Mouse (Mus musculus) heart, postnatal 36 days (tissue): ENCODE measurements at regions not wholly inside any gene's neighbourhood (a gene's known extent, or its start where the extent isn't known, plus 50 kb on each side); places are given as distances from the start of the nearest gene placed in this dataset.

Experiments used
- DNase-seq, 2 experiments: peaks; one replicate each; pipeline ENCODE4 v3.0.0; 2021 to 2022
- intact Hi-C: fragments of 180-260 bp; cut with DNase I; formaldehyde crosslinking; loops from one replicate; pipeline ENCODE4 v1.15.1; 2025

DNA sequence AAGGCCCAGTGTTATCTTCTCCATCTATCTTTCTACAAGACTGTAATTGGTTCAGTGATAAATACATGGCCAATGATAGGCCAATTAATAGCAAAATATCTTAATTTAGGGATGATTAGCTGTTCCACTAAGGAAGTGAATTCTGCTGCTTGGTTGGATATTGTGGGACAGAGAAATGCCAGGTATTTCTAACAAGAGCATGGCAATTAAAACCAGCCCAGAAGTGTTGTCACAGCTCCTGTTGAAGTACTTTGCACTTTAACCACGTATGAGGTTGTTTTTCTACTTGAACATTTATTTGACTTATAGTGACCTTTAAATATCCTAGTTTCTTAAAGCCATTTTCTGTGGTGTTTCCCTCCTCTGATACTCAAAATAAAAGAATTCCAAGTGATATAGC lies 65.7 kb upstream of the Acsl4 start:
- intact Hi-C loops = no loop called here
- DNase-seq = no peak

DNA sequence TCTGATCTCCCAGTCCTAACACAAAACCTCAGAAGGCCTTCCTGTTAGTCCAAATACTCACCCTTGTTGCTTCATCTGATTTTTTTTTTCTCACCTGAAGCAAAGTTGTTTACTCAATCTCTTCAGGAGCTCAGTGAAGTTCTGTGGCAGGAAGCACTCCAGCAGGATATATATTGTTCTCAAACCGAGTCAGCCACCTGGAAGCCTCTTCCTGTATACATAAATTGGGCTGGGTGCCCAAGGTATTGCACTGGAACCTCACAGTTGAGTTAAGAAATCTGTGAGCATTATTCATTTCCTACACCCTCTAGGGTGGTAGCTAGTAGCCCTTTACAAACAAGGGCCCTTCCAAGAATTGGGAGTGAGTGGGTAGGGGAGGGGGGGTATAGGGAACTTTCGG lies 73.8 kb upstream of the Acsl4 start:
- DNase-seq = no peak
- intact Hi-C loops = no loop called here

DNA sequence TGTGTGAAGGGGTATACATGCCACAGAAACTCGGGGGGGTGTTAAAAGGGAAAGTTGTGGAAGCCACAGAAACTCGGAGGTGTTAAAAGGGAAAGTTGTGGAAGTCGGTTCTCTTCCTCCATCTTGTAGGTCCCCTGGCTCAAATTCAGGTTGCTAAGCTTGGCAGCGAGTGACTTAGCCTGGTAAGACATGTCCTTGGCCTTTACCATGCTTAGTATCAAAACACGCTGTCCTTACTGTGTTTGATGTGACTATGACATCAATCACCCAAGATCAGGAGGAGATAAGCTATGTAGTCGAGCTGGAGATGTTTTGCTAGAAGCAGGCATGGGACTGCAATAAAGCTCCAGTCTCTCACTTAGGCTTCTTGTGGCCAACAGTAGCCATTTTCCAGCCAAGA lies 74.4 kb upstream of the Acsl4 start:
- no peak for DNase-seq
- intact Hi-C loops = no loop called here

DNA sequence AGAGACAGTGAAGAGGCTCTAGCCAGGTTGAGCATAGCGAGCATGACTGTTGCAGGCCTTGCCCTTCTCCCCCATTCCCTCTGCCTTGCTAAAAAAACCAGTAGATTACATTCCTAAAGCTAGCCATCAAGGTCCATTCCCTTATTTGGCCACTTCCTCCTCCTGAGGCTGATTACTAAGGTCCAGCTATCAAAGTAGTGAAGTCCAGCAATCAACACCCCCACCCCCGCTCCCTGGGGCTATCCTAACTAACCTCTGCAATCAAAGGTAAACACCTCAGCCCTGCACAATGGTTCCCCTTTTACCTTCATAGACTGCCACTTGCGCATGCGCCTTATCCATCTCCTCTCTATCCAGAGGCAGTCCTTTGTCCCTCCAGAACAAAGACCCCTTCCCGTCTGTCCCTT lies 77.5 kb upstream of the Acsl4 start:
- no peak for DNase-seq
- intact Hi-C loops = no loop called here

DNA sequence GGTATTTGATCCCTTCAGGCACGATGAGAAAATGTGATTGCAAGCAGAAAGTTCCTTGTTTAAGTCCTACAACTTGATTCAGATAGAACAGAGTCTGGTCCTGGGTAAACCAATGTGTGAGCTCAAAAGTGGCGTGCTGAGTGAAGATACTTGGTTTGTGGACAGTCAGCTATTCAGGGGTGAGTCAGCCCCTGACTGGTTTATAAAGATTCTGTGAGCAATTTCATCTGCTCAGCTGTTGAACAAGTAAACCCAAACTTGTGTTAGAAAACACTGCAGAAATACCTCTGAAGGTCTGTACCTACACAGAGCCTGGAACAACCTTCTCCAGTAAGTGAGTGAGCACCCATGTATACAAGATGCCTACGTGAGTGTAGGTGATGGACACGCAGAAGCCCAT lies 78.1 kb upstream of the Acsl4 start:
- intact Hi-C loops = no loop called here
- no peak for DNase-seq

DNA sequence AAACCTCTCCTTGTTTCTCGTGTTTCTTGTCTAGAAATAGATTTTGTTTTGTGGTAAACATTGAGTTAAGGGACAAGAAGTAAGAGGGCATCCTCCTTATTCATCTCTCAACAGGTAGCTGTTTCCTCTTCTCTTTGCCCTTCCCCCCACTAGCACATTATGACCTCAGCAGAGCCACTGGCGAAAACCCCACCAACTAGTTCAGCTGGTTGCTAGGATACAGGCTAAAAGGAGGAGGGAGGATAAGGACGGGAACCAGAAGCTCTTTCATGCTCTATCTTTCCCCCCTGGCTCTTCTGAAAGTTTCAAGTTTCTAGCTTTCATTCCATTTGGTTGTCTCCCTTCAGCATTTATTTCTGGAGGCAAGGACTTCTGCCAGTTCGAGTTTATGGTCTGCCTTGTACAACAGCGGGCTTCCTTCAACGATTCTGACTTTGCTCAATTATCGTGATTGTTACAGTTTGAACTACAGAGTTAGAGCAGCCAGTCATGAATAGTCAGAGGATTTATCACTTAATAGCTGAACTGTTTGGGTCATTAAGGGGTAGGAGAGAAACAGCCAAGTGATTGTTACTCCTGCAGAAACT lies 78.8 kb upstream of the Acsl4 start:
- intact Hi-C loops = no loop called here
- no peak for DNase-seq

DNA sequence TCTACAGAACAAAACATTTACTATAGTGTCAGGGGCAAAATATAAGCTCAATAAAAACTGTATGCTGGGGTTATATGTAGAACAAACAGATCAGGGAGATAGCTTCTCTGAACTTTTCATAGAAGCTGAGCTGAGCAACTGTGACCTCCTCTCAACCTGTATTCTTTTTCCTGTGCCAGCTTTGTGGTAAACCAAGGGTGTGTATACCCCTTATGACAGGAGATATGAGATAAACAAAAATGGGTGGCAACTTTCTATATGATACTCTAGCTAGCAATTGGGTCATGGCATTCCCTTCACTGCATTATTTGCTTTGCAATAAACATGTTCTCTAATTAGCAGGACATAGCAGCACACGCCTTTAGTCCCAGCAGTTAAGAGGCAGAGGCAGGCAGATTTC lies 79.7 kb upstream of the Acsl4 start:
- DNase-seq = no peak
- intact Hi-C loops = no loop called here

DNA sequence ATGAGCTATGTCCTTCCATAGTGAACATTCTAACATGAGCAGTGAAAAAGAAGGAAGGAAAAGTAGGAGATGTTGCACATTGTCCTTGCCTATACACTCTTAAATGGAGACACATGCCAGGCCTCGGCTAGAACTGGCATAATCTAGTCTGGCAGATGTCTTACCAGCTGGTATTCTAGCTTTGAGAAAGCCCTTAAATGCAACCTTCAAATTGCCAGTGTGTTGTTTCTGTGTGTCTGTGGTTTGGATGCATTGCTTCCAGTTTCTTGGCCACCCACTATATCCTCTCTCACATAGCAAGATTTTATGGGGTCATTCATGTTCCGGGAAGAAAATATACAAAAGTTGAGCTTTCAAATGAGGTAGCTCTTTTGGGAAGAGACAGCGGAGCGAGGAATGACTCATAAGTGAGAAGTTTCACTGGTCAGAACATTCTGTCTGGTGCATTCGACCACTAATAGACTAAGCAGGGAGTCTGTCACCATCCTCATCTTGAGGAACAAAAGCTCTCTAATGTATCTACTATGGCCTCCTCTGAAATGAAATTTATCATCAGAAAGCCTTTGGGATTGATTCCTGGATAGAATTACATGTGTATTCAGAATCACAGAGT lies 91.0 kb upstream of the Acsl4 start:
- intact Hi-C loops = no loop called here
- DNase-seq = no peak

DNA sequence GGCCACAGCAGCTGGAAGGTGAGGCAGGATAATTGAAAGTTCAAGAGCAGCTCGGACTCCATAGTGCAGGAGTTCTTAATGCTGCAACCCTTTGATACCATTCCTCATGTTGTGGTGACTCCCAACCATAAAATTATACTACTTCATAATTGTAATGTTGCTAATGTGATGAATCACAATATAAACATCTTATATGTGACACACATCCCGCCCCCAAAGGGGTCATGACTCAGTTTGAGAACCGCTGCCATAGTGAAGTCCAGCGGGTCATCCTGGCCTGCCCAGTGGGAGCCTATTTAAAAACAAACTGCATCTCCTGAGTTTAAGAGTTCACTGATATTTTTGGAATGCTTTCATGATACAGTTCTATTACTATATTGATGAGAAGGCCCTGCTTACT lies 97.7 kb upstream of the Acsl4 start:
- intact Hi-C loops = no loop called here
- DNase-seq = no peak

DNA sequence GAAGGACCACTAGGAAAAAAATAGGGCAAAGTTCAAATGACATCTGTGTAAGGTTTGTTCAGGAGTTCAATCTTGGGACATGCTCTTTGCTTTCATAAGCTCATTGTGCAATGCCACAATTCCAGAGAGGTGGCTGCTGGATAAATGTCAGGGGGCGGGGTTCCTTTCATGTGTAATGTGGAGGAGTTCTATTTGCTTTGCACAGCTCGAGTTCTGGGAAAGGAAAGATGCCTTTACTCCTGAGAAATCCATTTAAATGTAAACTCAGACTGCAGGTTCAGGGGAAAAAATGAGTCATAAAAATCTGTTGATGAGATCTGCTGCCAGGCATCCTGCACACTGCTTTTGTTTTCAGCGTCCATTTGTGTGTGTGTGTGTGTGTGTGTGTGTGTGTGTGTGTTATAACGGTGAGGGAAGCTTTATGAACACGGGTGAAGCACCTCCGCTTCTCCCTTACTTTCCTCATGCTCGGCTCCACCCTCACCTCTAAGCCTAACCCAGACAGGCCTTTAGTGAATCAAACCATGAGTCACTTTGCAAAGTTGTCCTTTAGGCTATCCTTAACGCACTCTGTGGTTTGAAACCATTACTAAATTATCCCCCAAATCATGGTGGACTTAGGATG lies 99.9 kb upstream of the Acsl4 start:
- intact Hi-C loops = no loop called here
- peak; percentile 4 for DNase-seq

DNA sequence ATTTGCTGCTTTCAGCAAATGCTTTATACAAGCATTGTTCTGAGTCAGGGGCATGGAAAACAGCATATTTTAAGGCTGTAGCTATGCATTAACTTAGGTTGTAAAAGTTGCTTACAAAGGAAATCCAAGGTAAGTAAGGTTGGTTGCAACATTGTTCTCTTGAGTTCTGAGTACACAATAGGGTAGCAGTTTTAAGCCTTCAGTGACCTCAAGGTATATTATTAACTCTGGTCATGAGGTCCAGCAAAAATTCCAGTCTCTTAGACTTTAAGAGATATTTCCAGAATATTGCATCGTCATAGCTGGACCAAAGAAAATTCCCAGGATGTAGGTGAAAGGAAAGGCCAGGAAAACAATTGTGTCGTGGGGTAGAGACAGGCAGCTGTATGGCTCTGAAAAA lies 110.8 kb upstream of the Acsl4 start:
- intact Hi-C loops = no loop called here

DNA sequence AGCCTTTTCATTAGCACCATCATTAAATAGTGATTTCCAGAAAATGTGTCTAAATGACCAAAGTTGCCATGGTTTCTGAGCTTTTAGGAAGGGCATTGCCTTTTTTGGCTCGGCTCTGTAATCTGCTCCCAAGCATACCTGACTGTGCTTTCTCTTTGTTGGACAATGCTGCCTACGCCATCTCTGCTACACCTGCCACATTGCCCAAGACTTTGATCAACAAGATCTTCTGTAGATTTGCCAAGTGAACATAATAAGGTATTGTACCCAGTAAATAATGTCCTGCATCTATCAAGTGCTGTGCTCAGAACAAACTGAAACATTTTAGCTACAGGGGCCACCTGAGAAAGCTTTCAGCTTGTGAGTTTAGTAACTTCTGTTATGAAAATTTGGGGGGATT lies 114.6 kb upstream of the Acsl4 start:
- DNase-seq = no peak
- intact Hi-C loops = no loop called here

More for the DNA sequence above, 110.8 kb upstream of the Acsl4 start:
- DNase-seq = no peak

DNA sequence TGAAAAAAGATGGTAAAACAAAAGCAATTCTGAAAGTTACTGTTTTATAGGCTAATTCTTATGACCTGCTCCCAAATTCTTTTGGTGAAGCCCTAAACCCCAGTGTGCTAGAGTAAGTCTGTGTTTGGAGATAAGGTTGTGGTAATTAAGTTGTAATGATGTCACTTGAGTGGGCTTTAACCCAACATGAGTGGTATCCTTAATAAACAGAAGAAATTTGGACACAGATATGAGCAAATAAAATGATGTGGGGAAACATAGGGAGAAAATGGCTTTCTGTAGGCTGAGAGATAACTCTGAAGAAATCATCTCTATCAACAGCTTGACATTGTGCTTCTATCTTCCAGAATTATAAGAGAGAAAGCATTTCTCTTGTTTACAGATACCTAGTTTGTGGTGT lies 117.1 kb upstream of the Acsl4 start:
- intact Hi-C loops = no loop called here
- no peak for DNase-seq

DNA sequence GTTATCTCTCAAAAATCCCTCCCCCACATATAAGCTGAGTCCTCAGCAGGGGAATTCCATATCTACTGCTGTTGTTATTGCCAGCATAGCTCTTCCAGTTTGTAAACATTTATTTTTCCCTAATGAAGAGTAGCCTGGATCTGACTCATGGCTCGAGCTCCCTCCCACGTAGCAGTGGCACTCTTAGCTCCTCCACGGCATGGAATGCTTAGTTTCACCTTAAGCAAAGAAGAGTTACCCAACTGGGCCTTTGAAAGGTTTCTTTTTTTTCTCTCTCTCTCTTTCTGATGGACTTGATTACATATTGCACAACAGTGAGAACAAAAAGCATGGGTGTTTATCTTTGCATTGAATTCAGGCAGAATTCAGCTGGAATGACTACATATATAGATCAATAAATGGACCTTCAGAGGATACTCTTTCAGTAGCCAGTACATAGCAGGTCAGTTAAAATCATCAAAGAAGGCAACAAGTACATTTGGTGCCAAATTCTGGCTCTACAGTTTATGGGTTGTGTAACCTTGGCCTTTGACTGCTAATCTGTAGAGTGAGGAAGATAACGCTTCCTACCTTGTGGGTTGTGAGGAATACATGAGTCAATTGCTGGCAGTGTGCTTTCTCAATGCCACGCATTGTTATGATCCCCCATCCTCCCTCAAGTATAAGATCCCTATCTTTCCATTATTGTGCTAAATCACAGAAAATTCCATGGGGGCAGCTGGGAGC lies 126.2 kb upstream of the Acsl4 start:
- no peak for DNase-seq
- intact Hi-C loops = no loop called here

DNA sequence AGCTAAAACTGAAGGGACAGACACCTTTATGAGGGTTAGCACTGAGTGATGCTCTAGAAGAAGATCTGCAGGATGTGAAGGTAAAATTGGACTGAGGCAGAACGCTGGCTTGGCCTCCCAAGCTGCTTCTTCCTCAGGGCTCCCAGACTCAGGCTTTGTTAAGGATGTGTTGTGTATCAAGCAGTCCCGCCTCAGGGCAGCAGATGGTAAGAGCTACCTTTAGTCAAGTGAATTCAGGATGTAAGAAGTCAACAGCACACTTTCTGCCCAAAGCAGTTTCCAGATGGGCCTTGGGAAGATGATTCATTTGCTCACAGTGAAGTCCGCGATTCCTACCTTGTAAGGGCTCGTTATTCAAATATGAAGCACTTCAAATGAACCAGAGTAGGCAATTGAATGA lies 126.9 kb upstream of the Acsl4 start:
- DNase-seq = no peak
- intact Hi-C loops = no loop called here

DNA sequence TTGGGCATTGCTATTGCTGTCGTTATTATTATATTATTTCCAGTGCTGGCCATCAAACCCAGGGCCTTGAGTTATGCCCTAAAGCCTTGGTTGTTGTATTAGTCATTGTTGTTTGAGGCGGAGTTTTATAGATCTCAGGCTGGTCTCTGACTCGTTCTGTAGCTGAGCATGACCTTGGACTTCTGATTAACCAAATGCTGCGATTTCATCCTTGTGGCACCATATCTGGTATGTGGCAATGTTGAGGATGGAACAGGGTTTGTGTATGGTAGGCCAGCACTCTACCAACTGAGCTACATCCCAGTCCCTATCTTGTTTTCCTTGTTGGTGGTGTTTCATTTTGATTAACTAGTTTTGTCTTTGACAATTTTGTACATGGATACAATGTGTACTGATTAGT lies 130.7 kb upstream of the Acsl4 start:
- intact Hi-C loops = no loop called here
- DNase-seq = no peak

DNA sequence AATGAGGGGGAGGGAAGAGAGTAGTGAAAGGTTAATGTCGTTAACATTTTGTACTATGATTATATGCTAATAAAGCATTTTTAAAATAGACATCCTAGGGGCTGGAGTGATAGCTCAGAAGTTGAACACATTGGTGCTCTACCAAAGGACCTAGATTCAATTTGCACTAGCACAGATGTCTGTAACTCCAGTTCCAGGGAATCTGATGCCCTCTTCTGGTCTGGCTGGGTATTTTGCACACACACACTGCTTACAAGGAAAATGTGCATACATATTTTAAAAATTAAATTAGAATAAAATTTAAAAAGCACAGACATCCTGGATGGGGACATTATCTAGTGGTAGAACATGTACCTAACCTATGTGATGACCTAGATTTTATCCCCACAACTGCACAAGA lies 136.6 kb upstream of the Acsl4 start:
- intact Hi-C loops = no loop called here
- peak in 1 of 2 experiments; percentile 16 for DNase-seq

DNA sequence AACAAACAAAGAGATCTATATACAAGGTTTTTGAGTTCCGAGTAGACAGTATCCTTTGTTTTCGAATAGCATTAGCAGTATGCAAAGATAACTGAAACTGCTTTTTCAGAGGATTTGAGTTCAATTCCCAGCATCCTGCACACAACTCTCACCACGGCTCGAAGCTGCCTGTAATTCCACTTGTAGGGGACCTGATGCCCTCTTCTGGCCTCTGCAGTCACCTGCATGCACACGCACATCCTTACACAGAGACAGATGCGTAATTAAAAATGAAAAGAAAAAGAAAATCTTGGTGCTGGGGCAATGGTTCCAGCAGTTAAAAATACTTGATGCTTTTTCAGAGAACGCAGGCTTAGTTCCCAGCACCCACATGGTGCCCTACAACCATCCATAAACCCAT lies 139.6 kb upstream of the Acsl4 start:
- intact Hi-C loops = loop anchor here (2.0 to 10.0 kb wide), 2 partner anchors 157 to 305 kb away; partner anchors contain the start of gene Nxt2
- no peak for DNase-seq

DNA sequence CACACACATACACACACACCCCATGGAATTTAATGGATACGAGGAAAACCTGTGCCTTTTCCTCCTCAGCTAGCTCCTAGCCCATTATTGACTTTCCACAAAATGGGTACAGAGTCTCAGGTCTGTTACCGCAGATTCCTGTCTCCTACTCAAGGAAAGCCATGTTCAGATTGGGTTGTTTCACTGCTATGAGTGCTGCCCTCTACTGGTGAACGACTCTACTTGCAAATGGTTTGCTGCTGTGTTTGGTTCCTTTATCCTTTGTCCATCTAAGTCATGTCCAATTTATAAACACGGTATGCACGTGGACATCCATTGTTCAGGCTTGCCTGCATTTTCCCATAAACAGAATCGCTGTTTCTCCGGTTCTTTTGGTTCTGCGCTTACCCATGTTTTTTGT lies 144.4 kb upstream of the Acsl4 start:
- peak in 1 of 2 experiments; percentile 7 for DNase-seq
- intact Hi-C loops = loop anchor here (5.0 to 10.0 kb wide), 2 partner anchors 207 to 310 kb away; partner anchors contain the start of gene Nxt2

DNA sequence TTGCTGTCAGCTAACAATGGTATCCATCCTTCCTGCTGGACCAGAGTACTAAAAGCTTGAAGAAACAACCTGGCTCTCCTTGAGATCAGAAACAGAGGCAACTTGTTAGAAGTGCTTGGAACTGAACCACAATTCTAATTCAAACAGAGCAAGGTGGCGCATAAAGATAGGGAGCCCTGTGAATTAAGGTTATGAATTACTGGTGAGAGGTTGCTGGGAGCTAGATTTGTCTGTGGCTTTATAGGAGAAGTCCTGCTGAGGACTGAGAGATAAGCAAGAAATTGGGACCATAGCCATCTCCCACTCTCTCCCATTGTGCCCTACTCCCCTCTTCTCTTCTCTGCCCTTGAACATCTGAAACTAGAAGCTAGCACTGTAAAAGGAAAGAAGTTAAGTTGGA lies 145.2 kb upstream of the Acsl4 start:
- intact Hi-C loops = loop anchor here (5.0 to 10.0 kb wide), 2 partner anchors 208 to 311 kb away; partner anchors contain the start of gene Nxt2
- DNase-seq = no peak

DNA sequence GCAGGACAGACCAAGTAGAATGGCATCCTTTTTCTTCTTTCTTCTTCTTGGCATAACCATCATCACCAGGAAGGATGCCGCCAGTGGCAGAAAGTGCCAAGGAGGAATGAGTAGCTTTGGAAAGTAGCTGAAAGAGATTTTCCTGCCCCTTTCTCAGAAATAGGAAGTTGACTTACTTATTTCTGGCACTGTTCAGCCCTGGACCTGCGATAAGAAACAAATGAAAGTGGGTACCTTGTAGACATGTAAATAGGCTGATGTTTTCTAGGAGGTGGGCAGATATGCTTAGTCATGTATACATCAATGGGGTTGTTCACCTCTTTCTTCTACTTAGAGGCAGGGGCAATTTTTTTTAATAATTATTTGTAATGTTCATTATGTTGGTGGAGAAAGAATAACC lies 145.3 kb upstream of the Tmem164 start:
- DNase-seq = no peak
- intact Hi-C loops = loop anchor here (5.0 to 10.0 kb wide), 2 partner anchors 209 to 311 kb away; partner anchors contain the start of gene Nxt2
